Mouse (Mus musculus): Measurements from ENCODE around the gene Stx8.

DNA sequence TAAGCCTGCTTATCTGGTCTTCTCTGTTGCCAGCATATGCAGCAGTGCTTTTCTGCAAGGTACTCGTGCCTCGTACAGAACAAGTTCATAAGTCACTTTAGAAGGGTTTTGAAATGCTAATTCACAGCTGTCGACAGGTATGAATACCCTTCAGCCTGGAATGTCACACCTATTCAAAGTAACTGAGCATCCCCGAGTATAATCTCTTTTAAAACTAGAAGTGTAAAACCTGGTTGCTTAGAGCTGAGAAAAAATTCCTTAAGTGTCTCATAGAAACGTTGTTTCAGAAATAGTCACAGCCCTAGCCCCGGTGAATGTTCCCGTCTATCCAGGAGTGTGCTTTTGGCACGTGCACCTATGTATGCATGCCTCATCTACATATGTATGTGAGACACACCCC is 176.3 kb downstream of the Stx8 start:
- no peak for TF ChIP-seq CTCF (IDR thresholded peaks at IDR 0.05; ENCODE audit: insufficient read depth, low read length)
- TF ChIP-seq POLR2A (IDR thresholded peaks at IDR 0.05; ENCODE audit: borderline replicate concordance, extremely low read depth, low read depth, low read length), result no peak
